Mouse (Mus musculus): ENCODE data around the gene Akt3. TPM values are rescaled to one million over a fixed set of nuclear protein-coding genes. Genes with fewer than 3 reads are reported as not detected.
A peak's percentile ranks its signal among the peaks of the same experiment; 100 is the strongest.

Gene Akt3
- polyA plus RNA-seq, 1 experiment from 2014 or later: 11.5 TPM

DNA sequence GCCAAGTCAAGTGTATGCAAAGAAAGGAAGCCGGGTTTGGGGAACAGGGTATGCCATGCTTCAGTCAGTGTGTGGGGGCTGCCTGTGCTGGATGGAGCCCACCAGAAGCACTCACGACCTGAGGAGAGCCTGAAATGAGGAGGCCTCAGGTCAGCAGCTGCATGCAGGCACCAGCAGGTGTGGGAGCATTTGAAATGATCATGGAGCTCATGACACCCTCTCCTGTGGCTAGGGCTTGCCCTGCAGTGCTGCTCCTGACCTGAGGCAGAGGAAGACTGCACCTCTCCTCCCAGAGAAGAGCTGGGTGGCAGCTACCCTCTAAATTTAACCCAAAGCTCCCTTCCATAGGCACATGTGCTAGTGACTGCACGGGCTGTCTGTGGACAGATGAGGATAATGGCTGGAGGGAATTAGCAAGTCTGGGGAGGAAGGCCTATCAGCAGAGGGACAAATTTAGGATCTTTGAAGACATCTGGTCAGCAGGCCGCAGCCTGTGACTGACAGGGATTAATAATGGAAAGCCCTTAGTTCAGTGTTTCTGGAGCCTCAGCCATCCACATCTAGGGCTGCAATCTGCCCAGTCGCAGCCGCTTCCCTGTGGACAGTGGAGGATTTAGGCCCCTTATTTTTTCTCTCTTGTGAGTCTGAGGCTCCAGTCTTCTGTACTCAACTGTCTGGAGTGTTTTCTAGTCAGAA, 247.2 kb downstream of the Akt3 start:
- Histone ChIP-seq H3K4me3 (ENCODE audit: low read depth, low read length) (no peak overlapping the region), H3K4me2 (replicated peaks; ENCODE audit: low read depth, low read length) (no peak overlapping the region), H3K27me3 (ENCODE audit: control insufficient read depth, insufficient read depth, low read length) (no peaks in the 10 kb centered on the region), H3K9ac (replicated peaks; ENCODE audit: low read depth, low read length) (no peak overlapping the region), H3K36me3 (ENCODE audit: control insufficient read depth, insufficient read depth, low read length) (no peaks in the 10 kb centered on the region), H3K27ac (ENCODE audit: low read length) (no peak overlapping the region), H3K9me3 (ENCODE audit: control insufficient read depth, low read depth, low read length) (no peaks in the 10 kb centered on the region), H3K4me1 (ENCODE audit: control insufficient read depth, insufficient read depth, low read length) (peaks cover 26% of the 10 kb centered on the region)
- 68% methylated on average over 6 of the region's 6 CpGs for WGBS
- no peak for ATAC-seq (ENCODE audit: insufficient number of reproducible peaks, insufficient read depth, low FRiP score, low read depth)

DNA sequence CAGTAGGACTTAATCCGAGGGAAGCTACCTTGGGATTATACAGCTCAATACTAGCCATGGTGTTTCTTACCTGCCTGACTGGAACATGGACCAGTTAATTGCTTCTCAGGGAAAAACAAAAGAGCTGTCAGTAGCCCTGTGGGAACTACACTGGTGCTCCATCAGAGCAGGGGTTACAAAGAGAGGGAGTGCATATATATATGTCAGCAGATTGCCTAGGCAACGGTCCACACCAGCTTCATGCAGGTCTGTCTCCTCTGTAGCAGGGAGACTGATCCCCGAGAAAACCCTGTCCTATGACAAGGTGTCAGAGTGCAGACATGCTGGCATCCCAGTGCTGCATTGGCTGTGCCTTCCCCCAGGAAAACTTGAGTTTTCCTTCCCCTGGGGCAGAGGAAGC, 248.0 kb downstream of the Akt3 start:
- H3K27ac ChIP-seq (ENCODE audit: low read length): no peak overlapping the region
- H3K4me2 ChIP-seq (replicated peaks; ENCODE audit: low read depth, low read length): no peak overlapping the region
- H3K9ac ChIP-seq (replicated peaks; ENCODE audit: low read depth, low read length): no peak overlapping the region
- WGBS: 68% methylated on average over 3 of the region's 3 CpGs
- no peaks in the 10 kb centered on the region; the same call in 1 of the 2 replicates for H3K36me3 ChIP-seq (ENCODE audit: control insufficient read depth, insufficient read depth, low read length)
- H3K4me3 ChIP-seq (ENCODE audit: low read depth, low read length): no peak overlapping the region
- H3K9me3 ChIP-seq (ENCODE audit: control insufficient read depth, low read depth, low read length): no peaks in the 10 kb centered on the region
- ATAC-seq (ENCODE audit: insufficient number of reproducible peaks, insufficient read depth, low FRiP score, low read depth): no peak
- H3K27me3 ChIP-seq (ENCODE audit: control insufficient read depth, insufficient read depth, low read length): no peaks in the 10 kb centered on the region
- peaks cover 24% of the 10 kb centered on the region for H3K4me1 ChIP-seq (ENCODE audit: control insufficient read depth, insufficient read depth, low read length)

DNA sequence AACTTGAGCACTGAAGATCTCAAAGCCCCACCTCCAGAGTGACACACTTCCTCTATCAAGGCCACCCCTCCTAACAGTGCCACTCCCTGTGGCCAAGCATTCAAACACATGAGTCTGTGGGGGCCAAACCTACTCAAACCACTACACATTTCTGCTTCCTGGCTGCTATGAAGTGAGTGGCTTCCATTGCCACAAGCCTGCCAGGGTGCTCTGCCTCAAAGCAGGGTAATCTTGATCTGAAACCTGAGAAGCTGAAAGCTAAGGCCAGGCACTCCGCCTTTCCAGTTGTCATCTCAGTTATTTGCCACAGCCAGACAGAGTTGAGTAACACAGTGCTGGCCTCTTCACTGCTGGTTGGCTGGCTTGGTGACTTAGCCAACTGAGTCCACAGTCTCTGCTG, 249.2 kb downstream of the Akt3 start:
- H3K9me3 ChIP-seq (ENCODE audit: control insufficient read depth, low read depth, low read length): no peaks in the 10 kb centered on the region
- H3K36me3 ChIP-seq (ENCODE audit: control insufficient read depth, insufficient read depth, low read length): no peaks in the 10 kb centered on the region; the same call in 1 of the 2 replicates
- no peak overlapping the region for H3K9ac ChIP-seq (replicated peaks; ENCODE audit: low read depth, low read length)
- no peaks in the 10 kb centered on the region for H3K27me3 ChIP-seq (ENCODE audit: control insufficient read depth, insufficient read depth, low read length)
- H3K27ac ChIP-seq (ENCODE audit: low read length): no peak overlapping the region
- no peak overlapping the region for H3K4me3 ChIP-seq (ENCODE audit: low read depth, low read length)
- no peak overlapping the region for H3K4me2 ChIP-seq (replicated peaks; ENCODE audit: low read depth, low read length)
- peaks cover 15% of the 10 kb centered on the region; the same call in 1 of the 2 replicates for H3K4me1 ChIP-seq (ENCODE audit: control insufficient read depth, insufficient read depth, low read length)
- no peak for ATAC-seq (ENCODE audit: insufficient number of reproducible peaks, insufficient read depth, low FRiP score, low read depth)
- WGBS: 65% methylated on average over 1 of the region's 1 CpGs

DNA sequence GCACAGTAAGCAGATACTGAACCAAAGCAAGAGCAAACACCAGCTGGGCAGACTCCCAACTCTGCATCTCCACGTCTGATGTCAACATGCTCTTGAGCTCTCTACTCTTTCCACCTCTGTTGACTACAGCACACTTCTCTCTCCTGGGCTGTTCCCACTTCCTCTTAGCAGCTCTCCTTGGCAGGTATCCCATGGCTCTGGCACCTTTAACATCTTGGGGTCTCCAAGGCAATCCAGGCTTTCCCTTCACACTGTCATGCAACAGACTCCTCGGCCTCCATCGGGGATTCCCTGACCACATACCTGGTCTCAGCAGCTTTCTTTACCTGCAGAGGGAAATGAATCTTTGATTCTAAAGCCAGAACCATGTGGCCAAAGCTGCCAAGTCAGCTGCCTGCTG, 250.6 kb downstream of the Akt3 start:
- no peak for ATAC-seq (ENCODE audit: insufficient number of reproducible peaks, insufficient read depth, low FRiP score, low read depth)
- no peak overlapping the region for H3K9ac ChIP-seq (replicated peaks; ENCODE audit: low read depth, low read length)
- no peak overlapping the region for H3K4me3 ChIP-seq (ENCODE audit: low read depth, low read length)
- H3K36me3 ChIP-seq (ENCODE audit: control insufficient read depth, insufficient read depth, low read length): no peaks in the 10 kb centered on the region; the same call in 1 of the 2 replicates
- no peaks in the 10 kb centered on the region for H3K27me3 ChIP-seq (ENCODE audit: control insufficient read depth, insufficient read depth, low read length)
- 83% methylated on average over 3 of the region's 3 CpGs for WGBS
- H3K27ac ChIP-seq (ENCODE audit: low read length): no peak overlapping the region
- no peak overlapping the region for H3K4me2 ChIP-seq (replicated peaks; ENCODE audit: low read depth, low read length)
- H3K9me3 ChIP-seq (ENCODE audit: control insufficient read depth, low read depth, low read length): no peaks in the 10 kb centered on the region
- peaks cover 15% of the 10 kb centered on the region; the same call in 1 of the 2 replicates for H3K4me1 ChIP-seq (ENCODE audit: control insufficient read depth, insufficient read depth, low read length)

DNA sequence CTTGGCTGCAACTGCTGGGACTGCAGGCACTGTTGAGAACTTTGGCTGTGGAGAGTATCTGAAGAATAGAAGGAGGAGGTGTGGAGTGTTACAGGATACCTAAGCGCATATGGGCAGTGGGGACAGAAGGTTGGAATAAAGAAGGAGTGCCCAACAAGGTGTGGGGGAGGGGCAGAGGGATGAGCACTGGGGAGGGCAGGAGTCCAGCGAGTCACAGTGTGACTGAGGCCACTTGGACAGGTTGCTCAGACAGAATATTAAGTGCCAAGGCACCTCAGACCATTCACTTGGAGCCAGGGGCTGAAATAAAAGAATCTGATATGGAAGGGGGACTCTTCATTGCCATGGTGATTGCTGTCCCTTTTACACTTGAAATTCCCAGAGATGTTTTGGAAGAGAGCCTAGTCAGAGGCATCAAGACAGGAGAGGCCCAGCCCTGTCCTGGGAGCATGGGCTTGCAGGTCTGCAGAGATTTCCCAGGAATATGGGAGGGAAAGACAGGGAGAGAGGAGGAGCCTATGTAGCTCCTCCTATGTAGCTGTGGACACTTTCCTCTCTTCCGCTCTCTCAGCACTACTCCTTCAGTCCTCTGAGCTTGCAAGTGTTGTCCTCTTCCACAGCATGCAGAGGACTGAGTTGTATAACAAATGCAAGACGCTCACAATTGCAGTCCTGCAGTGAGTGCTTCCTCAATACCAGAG, 253.8 kb downstream of the Akt3 start:
- Histone ChIP-seq H3K27ac (ENCODE audit: low read length) (no peak overlapping the region), H3K36me3 (ENCODE audit: control insufficient read depth, insufficient read depth, low read length) (no peaks in the 10 kb centered on the region; the same call in 1 of the 2 replicates), H3K9me3 (ENCODE audit: control insufficient read depth, low read depth, low read length) (no peaks in the 10 kb centered on the region), H3K4me2 (replicated peaks; ENCODE audit: low read depth, low read length) (no peak overlapping the region), H3K4me3 (ENCODE audit: low read depth, low read length) (no peak overlapping the region), H3K27me3 (ENCODE audit: control insufficient read depth, insufficient read depth, low read length) (no peaks in the 10 kb centered on the region), H3K4me1 (ENCODE audit: control insufficient read depth, insufficient read depth, low read length) (0 out of 2 replicates have a peak, but pooled peaks cover 6% of the 10 kb centered on the region), H3K9ac (replicated peaks; ENCODE audit: low read depth, low read length) (no peak overlapping the region)
- 69% methylated on average over 4 of the region's 4 CpGs for WGBS
- ATAC-seq (ENCODE audit: insufficient number of reproducible peaks, insufficient read depth, low FRiP score, low read depth): no peak

DNA sequence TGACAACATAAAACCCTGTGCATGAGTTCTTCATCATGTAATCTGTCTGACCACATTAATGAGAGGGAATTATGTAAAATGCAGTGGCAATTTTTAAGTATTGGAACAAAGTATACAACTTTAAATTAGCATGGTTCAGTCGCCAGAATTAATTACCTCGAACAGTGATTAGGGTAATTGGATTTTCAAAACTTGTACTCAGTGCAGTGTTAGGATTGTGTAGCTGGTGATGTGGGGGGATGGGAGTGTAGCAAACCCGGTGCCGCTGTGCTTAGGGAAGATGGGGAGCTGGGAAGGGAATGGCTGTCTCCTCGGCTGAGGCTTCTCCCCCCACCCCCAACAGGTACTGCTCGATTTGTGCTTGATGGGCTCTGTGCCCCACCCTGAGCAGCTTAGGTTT, 255.1 kb downstream of the Akt3 start:
- Histone ChIP-seq H3K4me1 (ENCODE audit: control insufficient read depth, insufficient read depth, low read length) (peaks cover 8% of the 10 kb centered on the region), H3K27ac (ENCODE audit: low read length) (no peak overlapping the region), H3K4me3 (ENCODE audit: low read depth, low read length) (no peak overlapping the region), H3K36me3 (ENCODE audit: control insufficient read depth, insufficient read depth, low read length) (no peaks in the 10 kb centered on the region; the same call in 1 of the 2 replicates), H3K9ac (replicated peaks; ENCODE audit: low read depth, low read length) (no peak overlapping the region), H3K4me2 (replicated peaks; ENCODE audit: low read depth, low read length) (no peak overlapping the region), H3K27me3 (ENCODE audit: control insufficient read depth, insufficient read depth, low read length) (no peaks in the 10 kb centered on the region), H3K9me3 (ENCODE audit: control insufficient read depth, low read depth, low read length) (no peaks in the 10 kb centered on the region)
- WGBS: 70% methylated on average over 6 of the region's 6 CpGs
- ATAC-seq (ENCODE audit: insufficient number of reproducible peaks, insufficient read depth, low FRiP score, low read depth): no peak

DNA sequence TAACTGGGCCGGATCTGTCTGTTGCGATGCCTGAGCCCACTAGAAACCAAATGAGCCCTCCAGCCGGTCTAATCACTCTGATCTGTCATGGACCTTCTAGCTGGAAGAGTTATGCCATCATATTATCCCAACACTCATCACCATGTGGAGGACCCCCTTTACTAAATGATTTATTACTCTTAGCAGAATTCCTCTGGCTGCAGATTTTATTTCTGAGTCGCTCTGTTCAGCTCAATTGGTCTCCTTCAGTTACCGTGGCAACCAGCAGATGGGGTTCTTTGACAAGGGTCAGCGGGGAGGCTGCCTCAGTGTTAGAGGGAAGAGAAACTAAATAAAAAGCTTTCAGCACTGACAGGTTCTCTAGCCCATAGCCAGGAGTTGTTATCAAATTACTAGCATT, 259.0 kb downstream of the Akt3 start:
- H3K4me3 ChIP-seq (ENCODE audit: low read depth, low read length): no peak overlapping the region
- no peak overlapping the region for H3K9ac ChIP-seq (replicated peaks; ENCODE audit: low read depth, low read length)
- H3K9me3 ChIP-seq (ENCODE audit: control insufficient read depth, low read depth, low read length): no peaks in the 10 kb centered on the region
- no peaks in the 10 kb centered on the region for H3K36me3 ChIP-seq (ENCODE audit: control insufficient read depth, insufficient read depth, low read length)
- no peaks in the 10 kb centered on the region for H3K27me3 ChIP-seq (ENCODE audit: control insufficient read depth, insufficient read depth, low read length)
- no peak overlapping the region for H3K4me2 ChIP-seq (replicated peaks; ENCODE audit: low read depth, low read length)
- H3K4me1 ChIP-seq (ENCODE audit: control insufficient read depth, insufficient read depth, low read length): peaks cover 14% of the 10 kb centered on the region
- H3K27ac ChIP-seq (ENCODE audit: low read length): no peak overlapping the region
- peak; percentile 42 for ATAC-seq (ENCODE audit: insufficient number of reproducible peaks, insufficient read depth, low FRiP score, low read depth)
- 24% methylated on average over 6 of the region's 6 CpGs for WGBS

DNA sequence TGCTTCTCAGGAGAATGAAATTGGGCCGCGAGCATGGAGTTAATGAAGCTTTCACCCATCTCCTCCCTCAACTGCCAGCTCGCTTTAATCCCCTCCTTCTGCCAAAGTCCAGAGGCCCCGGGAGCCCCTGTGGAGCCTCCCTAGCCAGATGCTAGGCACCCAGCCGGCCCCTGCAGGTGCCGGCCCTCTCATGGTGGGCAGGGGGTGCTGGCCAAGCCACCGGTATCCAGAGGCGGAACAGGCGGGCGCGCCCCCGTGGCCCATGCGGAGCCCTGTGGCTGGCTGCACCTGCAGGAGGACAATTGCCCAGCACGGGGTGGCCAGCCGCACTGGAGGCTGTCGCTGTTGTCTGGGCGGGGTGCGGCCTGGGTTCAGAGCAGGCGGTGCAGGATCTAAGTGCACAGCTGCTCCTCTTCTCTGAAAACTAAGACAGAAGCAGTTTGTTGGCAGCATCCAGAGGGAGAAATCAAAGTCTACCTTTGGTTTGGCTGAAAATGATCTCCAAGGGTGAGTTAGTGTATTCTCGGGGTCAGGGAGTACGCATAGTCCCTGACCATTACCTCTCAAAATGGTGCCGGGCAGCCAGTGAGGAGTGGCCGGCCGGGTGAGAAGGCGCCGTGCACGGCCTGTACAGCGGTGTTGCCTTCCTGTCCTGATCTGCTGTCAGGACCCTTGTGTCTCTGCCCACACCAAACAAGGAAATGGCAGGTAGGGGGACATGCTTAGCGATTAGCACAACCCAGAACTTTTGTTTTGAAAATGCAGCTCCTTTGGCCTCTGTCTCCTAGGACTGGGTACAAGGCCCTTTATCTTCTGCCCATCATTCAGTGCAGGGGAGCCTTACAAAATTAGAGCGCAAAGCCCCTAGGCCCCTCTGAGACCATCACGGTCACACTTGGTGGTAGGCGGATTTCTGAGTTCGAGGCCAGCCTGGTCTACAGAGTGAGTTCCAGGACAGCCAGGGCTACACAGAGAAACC, 260.0 kb downstream of the Akt3 start:
- peak; percentile 51; the same call in 1 of the 2 replicates for ATAC-seq (ENCODE audit: insufficient number of reproducible peaks, insufficient read depth, low FRiP score, low read depth)
- WGBS: 50% methylated on average over 33 of the region's 33 CpGs
- Histone ChIP-seq H3K4me3 (ENCODE audit: low read depth, low read length) (no peak overlapping the region), H3K4me2 (replicated peaks; ENCODE audit: low read depth, low read length) (peak overlapping the region; percentile 29), H3K27ac (ENCODE audit: low read length) (no peak overlapping the region), H3K9me3 (ENCODE audit: control insufficient read depth, low read depth, low read length) (no peaks in the 10 kb centered on the region), H3K27me3 (ENCODE audit: control insufficient read depth, insufficient read depth, low read length) (no peaks in the 10 kb centered on the region), H3K36me3 (ENCODE audit: control insufficient read depth, insufficient read depth, low read length) (no peaks in the 10 kb centered on the region), H3K9ac (replicated peaks; ENCODE audit: low read depth, low read length) (peak overlapping the region; percentile 6; the same call in 1 of the 2 replicates), H3K4me1 (ENCODE audit: control insufficient read depth, insufficient read depth, low read length) (peaks cover 14% of the 10 kb centered on the region)

All from stomach, embryonic 14.5 days (tissue).